Mouse (Mus musculus): ENCODE results near the gene Tex14. TPM values are rescaled to one million over a fixed set of nuclear protein-coding genes. Genes with fewer than 3 reads are reported as not detected.
A peak's percentile ranks its signal among the peaks of the same experiment; 100 is the strongest.
"Not testable (repeated sequence)": the region's sequence is repeated elsewhere in the genome, so short reads cannot be mapped to it uniquely, and the experiment has no call there.

The Tex14 gene
- total RNA-seq, 2 experiments from 2014 or later, result 0.33 TPM; not detected in 1

- intact Hi-C loops (cut with DNase I), result loop anchor here (5.0 kb wide), 1 partner anchor 147 kb away; the partner anchor contains the start of gene Mtmr4
- no peak for DNase-seq
Observed at GRCm38 (mm10) chr11:87444735-87445428, 40.0 kb downstream of the Tex14 start.

GRCm38 (mm10) chr11:87445593-87445992, 40.7 kb downstream of the Tex14 start:
- intact Hi-C loops (cut with DNase I); DNase-seq: not testable (repeated sequence)

- DNase-seq, result no peak
- intact Hi-C loops (cut with DNase I), result no loop called here
Observed at GRCm38 (mm10) chr11:87446159-87446558, 41.3 kb downstream of the Tex14 start.

GRCm38 (mm10) chr11:87447429-87447828, 42.6 kb downstream of the Tex14 start:
- DNase-seq, result no peak
- intact Hi-C loops (cut with DNase I), result no loop called here

GRCm38 (mm10) chr11:87448081-87448475, 43.2 kb downstream of the Tex14 start:
- DNase-seq, result peak; percentile 92 to 93
- intact Hi-C loops (cut with DNase I), result not testable (repeated sequence)

- DNase-seq, result peak in 1 of 2 experiments; percentile 32
- intact Hi-C loops (cut with DNase I), result not testable (repeated sequence)
Observed at GRCm38 (mm10) chr11:87448476-87449199, 43.8 kb downstream of the Tex14 start.

GRCm38 (mm10) chr11:87449200-87449547, 44.3 kb downstream of the Tex14 start:
- intact Hi-C loops (cut with DNase I), result no loop called here
- no peak for DNase-seq

- not testable (repeated sequence) for DNase-seq
- intact Hi-C loops (cut with DNase I), result loop anchor here (1.0 kb wide), 1 partner anchor 11 kb away; no protein-coding TSS in a partner anchor
Observed at GRCm38 (mm10) chr11:87449847-87450246, 45.0 kb downstream of the Tex14 start.

- intact Hi-C loops (cut with DNase I); DNase-seq: not testable (repeated sequence)
Observed at GRCm38 (mm10) chr11:87452779-87453178, 47.9 kb downstream of the Tex14 start.

- intact Hi-C loops (cut with DNase I), result no loop called here
- DNase-seq, result no peak
Observed at GRCm38 (mm10) chr11:87453216-87454034, 48.6 kb downstream of the Tex14 start.

- no peak for DNase-seq
- intact Hi-C loops (cut with DNase I), result no loop called here
Observed at GRCm38 (mm10) chr11:87454035-87454690, 49.3 kb downstream of the Tex14 start.

- DNase-seq, result no peak
- intact Hi-C loops (cut with DNase I), result no loop called here
Observed at GRCm38 (mm10) chr11:87455573-87455972, 50.7 kb downstream of the Tex14 start.

GRCm38 (mm10) chr11:87455984-87456383, 51.1 kb downstream of the Tex14 start:
- intact Hi-C loops (cut with DNase I), result no loop called here
- no peak for DNase-seq

- DNase-seq, result no peak
- intact Hi-C loops (cut with DNase I), result loop anchor here (5.0 to 10.0 kb wide), 2 partner anchors 132 to 1106 kb away; partner anchors contain the start of genes Med13 and Mtmr4
Observed at GRCm38 (mm10) chr11:87460566-87460965, 55.7 kb downstream of the Tex14 start.

GRCm38 (mm10) chr11:87461780-87462460, 57.1 kb downstream of the Tex14 start:
- intact Hi-C loops (cut with DNase I), result loop anchor here (1.0 to 10.0 kb wide), 4 partner anchors 12 to 1107 kb away; partner anchors contain the start of genes Med13 and Mtmr4
- DNase-seq, result peak; percentile 80 to 82

GRCm38 (mm10) chr11:87462461-87463242, 57.8 kb downstream of the Tex14 start:
- DNase-seq, result no peak
- intact Hi-C loops (cut with DNase I), result loop anchor here (2.0 to 10.0 kb wide), 3 partner anchors 36 to 1108 kb away; partner anchors contain the start of genes Med13 and Mtmr4

GRCm38 (mm10) chr11:87463243-87463540, 58.3 kb downstream of the Tex14 start:
- intact Hi-C loops (cut with DNase I), result loop anchor here (2.0 to 10.0 kb wide), 3 partner anchors 36 to 1108 kb away; partner anchors contain the start of genes Med13 and Mtmr4
- no peak for DNase-seq

- not testable (repeated sequence) for DNase-seq
- intact Hi-C loops (cut with DNase I), result loop anchor here (2.0 to 10.0 kb wide), 3 partner anchors 37 to 1109 kb away; partner anchors contain the start of genes Med13 and Mtmr4
Observed at GRCm38 (mm10) chr11:87463792-87464430, 59.0 kb downstream of the Tex14 start.

Measured in heart, postnatal 36 days (tissue).